8 mouse cellular contexts compared by ENCODE assay signal in genomic region chr11:84870337-84871043, GRCm38 (mm10). TPM values are rescaled to one million over a fixed set of nuclear protein-coding genes. Genes with fewer than 3 reads are reported as not detected.
DNase-seq lines count a peak whose midpoint lies in the region; ATAC-seq and TF ChIP-seq lines count a peak whose summit lies in the region.

TSS of gene Ggnbp2 (minus strand) at chr11:84870817.

- peak within 1 kb of the TSS; percentile 98 for H3K27ac ChIP-seq in forebrain, embryonic 11.5 days (ENCODE audit: low read depth, low read length)
- H3K27ac ChIP-seq in heart, embryonic 16.5 days (ENCODE audit: low read length), result peak within 1 kb of the TSS; percentile 100
- H3K27ac ChIP-seq in liver, embryonic 16.5 days (ENCODE audit: low read length), result peak within 1 kb of the TSS; percentile 100
- H3K27ac ChIP-seq in neural tube, embryonic 13.5 days (replicated peaks), result peak within 1 kb of the TSS; percentile 98
- H3K27ac ChIP-seq in testis, adult 2 months (ENCODE audit: control insufficient read depth, insufficient read depth, low read depth, low read length), result peak within 1 kb of the TSS; percentile 100

- no peaks in the 10 kb centered on the region for H3K9me3 ChIP-seq in forebrain, embryonic 11.5 days (ENCODE audit: control insufficient read depth, low read length)
- no peaks in the 10 kb centered on the region for H3K9me3 ChIP-seq in heart, embryonic 16.5 days (replicated peaks; ENCODE audit: control insufficient read depth, low read length)
- no peaks in the 10 kb centered on the region for H3K9me3 ChIP-seq in liver, embryonic 16.5 days (replicated peaks; ENCODE audit: control insufficient read depth, low read length)
- no peaks in the 10 kb centered on the region for H3K9me3 ChIP-seq in neural tube, embryonic 13.5 days

- TF ChIP-seq CTCF in testis, adult 2 months (IDR thresholded peaks at IDR 0.05; ENCODE audit: control insufficient read depth, insufficient read depth, insufficient replicate concordance, low read depth, low read length), result no peak

- H3K9ac ChIP-seq in forebrain, embryonic 11.5 days (ENCODE audit: low read length), result peak within 1 kb of the TSS; percentile 91
- H3K9ac ChIP-seq in heart, embryonic 16.5 days (ENCODE audit: low read length), result peak within 1 kb of the TSS; percentile 96
- H3K9ac ChIP-seq in liver, embryonic 16.5 days (ENCODE audit: low read depth, low read length), result peak within 1 kb of the TSS; percentile 91
- H3K9ac ChIP-seq in neural tube, embryonic 13.5 days, result peak within 1 kb of the TSS; percentile 95

- peak within 1 kb of the TSS; percentile 74 for H3K4me2 ChIP-seq in forebrain, embryonic 11.5 days (ENCODE audit: low read depth, low read length, severe bottlenecking)
- H3K4me2 ChIP-seq in heart, embryonic 16.5 days (ENCODE audit: low read depth, low read length), result peak within 1 kb of the TSS; percentile 88
- peak within 1 kb of the TSS; percentile 80 for H3K4me2 ChIP-seq in liver, embryonic 16.5 days (ENCODE audit: low read depth, low read length)
- peak within 1 kb of the TSS; percentile 95 for H3K4me2 ChIP-seq in neural tube, embryonic 13.5 days

- ATAC-seq in forebrain, embryonic 11.5 days (replicated peaks; ENCODE audit: low FRiP score), result peak; percentile 90
- ATAC-seq in heart, embryonic 16.5 days (replicated peaks; ENCODE audit: extremely low read depth, insufficient read depth, low FRiP score), result peak; percentile 87
- ATAC-seq in liver, embryonic 16.5 days (ENCODE audit: low read depth), result peak; percentile 79
- ATAC-seq in neural tube, embryonic 13.5 days (ENCODE audit: low read depth), result peak; percentile 89

- TF ChIP-seq POLR2A in testis, adult 2 months (IDR thresholded peaks at IDR 0.05; ENCODE audit: control insufficient read depth, low read depth, low read length), result peak; percentile 94

- WGBS in forebrain, embryonic 11.5 days, result under 1% methylated on average over 40 of the region's 62 CpGs
- WGBS in heart, embryonic 16.5 days, result 1% methylated on average over 58 of the region's 62 CpGs
- under 1% methylated on average over 52 of the region's 62 CpGs for WGBS in liver, embryonic 16.5 days (ENCODE audit: insufficient replicate concordance)
- WGBS in neural tube, embryonic 13.5 days, result under 1% methylated on average over 33 of the region's 62 CpGs

- peak; percentile 88 to 90 for DNase-seq in CD8-positive naive resting alpha-beta T cell, adult 2 months (ENCODE audit: low read depth in 2 of 2, low spot score in 2 of 2)
- DNase-seq in c-Kit-positive CD71-negative TER-119-negative erythroid progenitor cells, embryonic 14.5 days (ENCODE audit: low read depth), result peak; percentile 84
- peak; percentile 97 for DNase-seq in forebrain, embryonic 11.5 days (ENCODE audit: low spot score)
- peak; percentile 93 to 96 for DNase-seq in kidney, postnatal 4 days

- H3K4me3 ChIP-seq in forebrain, embryonic 11.5 days (ENCODE audit: low read depth, low read length), result peak within 1 kb of the TSS; percentile 64
- peak within 1 kb of the TSS; percentile 98 for H3K4me3 ChIP-seq in heart, embryonic 16.5 days (ENCODE audit: low read length)
- peak within 1 kb of the TSS; percentile 86 for H3K4me3 ChIP-seq in liver, embryonic 16.5 days (ENCODE audit: low read depth, low read length)
- H3K4me3 ChIP-seq in neural tube, embryonic 13.5 days, result peak within 1 kb of the TSS; percentile 100
- peak within 1 kb of the TSS; percentile 100 for H3K4me3 ChIP-seq in testis, adult 2 months (ENCODE audit: control insufficient read depth, low read depth, low read length)

- H3K4me1 ChIP-seq in forebrain, embryonic 11.5 days (replicated peaks; ENCODE audit: control insufficient read depth, insufficient read depth, low read length), result peaks cover 2% of the 10 kb centered on the region; the same call in 1 of the 2 replicates
- peaks cover 22% of the 10 kb centered on the region for H3K4me1 ChIP-seq in heart, embryonic 16.5 days (ENCODE audit: control insufficient read depth, insufficient read depth, low read length)
- peaks cover 27% of the 10 kb centered on the region for H3K4me1 ChIP-seq in liver, embryonic 16.5 days (ENCODE audit: control insufficient read depth, low read depth, low read length)
- peaks cover 41% of the 10 kb centered on the region for H3K4me1 ChIP-seq in neural tube, embryonic 13.5 days (replicated peaks)
- no peaks in the 10 kb centered on the region for H3K4me1 ChIP-seq in testis, adult 2 months (ENCODE audit: control insufficient read depth, insufficient read depth, low read length)

- no peaks in the 10 kb centered on the region for H3K27me3 ChIP-seq in forebrain, embryonic 11.5 days (ENCODE audit: control insufficient read depth, insufficient read depth, low read length)
- H3K27me3 ChIP-seq in heart, embryonic 16.5 days (ENCODE audit: control insufficient read depth, insufficient read depth, low read length), result no peaks in the 10 kb centered on the region
- H3K27me3 ChIP-seq in liver, embryonic 16.5 days (ENCODE audit: control insufficient read depth, insufficient read depth, low read depth, low read length), result no peaks in the 10 kb centered on the region
- no peaks in the 10 kb centered on the region for H3K27me3 ChIP-seq in neural tube, embryonic 13.5 days
- no peaks in the 10 kb centered on the region for H3K27me3 ChIP-seq in testis, adult 2 months (ENCODE audit: control insufficient read depth, insufficient read depth, low read length)

- H3K36me3 ChIP-seq in forebrain, embryonic 11.5 days (ENCODE audit: control insufficient read depth, insufficient read depth, low read length), result no peaks in the 10 kb centered on the region; the same call in 1 of the 2 replicates
- H3K36me3 ChIP-seq in heart, embryonic 16.5 days (ENCODE audit: control insufficient read depth, insufficient read depth), result no peaks in the 10 kb centered on the region
- H3K36me3 ChIP-seq in liver, embryonic 16.5 days (ENCODE audit: control insufficient read depth, insufficient read depth), result peaks cover under 1% of the 10 kb centered on the region; the same call in 1 of the 2 replicates
- no peaks in the 10 kb centered on the region for H3K36me3 ChIP-seq in neural tube, embryonic 13.5 days
- no peaks in the 10 kb centered on the region; the same call in 1 of the 2 replicates for H3K36me3 ChIP-seq in testis, adult 2 months (ENCODE audit: control insufficient read depth, insufficient read depth, low read length)

RNA-seq across cellular contexts. Expression of gene Ggnbp2, which starts in this region (rescaled TPM):
- polyA plus RNA-seq in forebrain, embryonic 11.5 days (2014; fragmentation: Nextera tagmentation; extraction: Ambion mirVana), result 68.3 and 68.7 TPM in 2 replicates
- 50.0 and 55.8 TPM in 2 replicates for polyA plus RNA-seq in heart, embryonic 16.5 days (2015; fragmentation: Nextera tagmentation; extraction: Ambion mirVana)
- polyA plus RNA-seq in liver, embryonic 16.5 days (2015; fragmentation: Nextera tagmentation; extraction: Ambion mirVana), result 48.4 and 50.3 TPM in 2 replicates
- polyA plus RNA-seq in neural tube, embryonic 13.5 days (2015; fragmentation: Nextera tagmentation; extraction: Ambion mirVana), result 74.9 and 86.2 TPM in 2 replicates
- polyA plus RNA-seq in testis, adult 2 months (2012; rRNA removed), result 274 and 308 TPM in 2 replicates

Comparison
In these comparisons a context has a peak if more than half of its experiments do, and no peak if none do; other contexts are left out.
1. Peak in every context shown above with its lines: DNase-seq, ATAC-seq, H3K4me3 ChIP-seq and H3K27ac ChIP-seq.